Comparison of ENCODE assay signal across 9 mouse cellular contexts in the genomic region with DNA sequence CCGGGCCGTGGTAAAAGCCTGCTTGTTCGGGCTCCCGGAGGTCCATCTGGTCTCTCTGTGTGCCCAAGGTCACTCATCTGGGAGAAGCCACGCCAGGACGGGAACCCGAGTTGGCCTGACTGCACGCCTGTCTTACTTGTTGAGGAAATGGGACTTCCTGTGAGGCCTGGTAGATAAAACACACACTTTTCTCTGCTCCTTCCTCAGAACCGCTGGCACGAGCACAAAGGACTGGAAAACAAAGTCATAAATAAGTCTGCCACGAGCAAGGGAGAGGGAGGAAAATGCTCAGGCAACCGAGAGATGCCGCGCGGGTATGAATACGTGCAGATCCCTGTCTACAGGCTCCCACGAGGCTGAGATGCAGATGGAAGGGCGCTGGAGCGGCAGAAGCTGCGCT.
DNase-seq lines count a peak whose midpoint lies in the region; ATAC-seq and TF ChIP-seq lines count a peak whose summit lies in the region.
"Had no signal": no experiment of that assay in that cellular context is flagged by ENCODE, and none has a peak within 500 bp of the region (broad histone marks: within the 10 kb centered on the region; RNA-seq: fewer than 3 reads in every experiment).

No protein-coding gene starts in this region.

- ATAC-seq in heart, embryonic 12.5 days (ENCODE audit: insufficient number of reproducible peaks, low FRiP score): peak; percentile 39; the same call in 1 of the 2 replicates
- ATAC-seq in kidney, postnatal 0 days (replicated peaks; ENCODE audit: low FRiP score, low read depth): no peak
- peak; percentile 26 for ATAC-seq in megakaryocyte, adult 5-6 weeks (ENCODE audit: poor library complexity, severe bottlenecking)

- no peak overlapping the region for H3K27ac ChIP-seq in heart, embryonic 12.5 days (ENCODE audit: poor library complexity, severe bottlenecking)
- 0 out of 2 replicates have a peak overlapping the region, but pooled peaks have one; percentile 0 for H3K27ac ChIP-seq in kidney, postnatal 0 days
- H3K27ac ChIP-seq: macrophage had no signal

- peaks cover 44% of the 10 kb centered on the region for H3K4me1 ChIP-seq in heart, embryonic 12.5 days (replicated peaks)
- peaks cover 10% of the 10 kb centered on the region; the same call in 1 of the 2 replicates for H3K4me1 ChIP-seq in kidney, postnatal 0 days (replicated peaks; ENCODE audit: insufficient read depth, low read length)

- intact Hi-C loops in left cerebral cortex, postnatal 14 days (cut with DNase I): no loop called here

- TF ChIP-seq CTCF in kidney, postnatal 0 days (IDR thresholded peaks at IDR 0.05; ENCODE audit: low read depth): no peak

- H3K27me3 ChIP-seq in heart, embryonic 12.5 days (replicated peaks): no peaks in the 10 kb centered on the region
- H3K27me3 ChIP-seq in kidney, postnatal 0 days (ENCODE audit: insufficient read depth, low read length): no peaks in the 10 kb centered on the region

- H3K4me2 ChIP-seq in heart, embryonic 12.5 days: no peak overlapping the region
- no peak overlapping the region for H3K4me2 ChIP-seq in kidney, postnatal 0 days (ENCODE audit: low read length)

- DNase-seq in 416B (ENCODE audit: low read depth) (peak; percentile 87), ZHBTc4 (ENCODE audit: low read depth, low spot score) (peak; percentile 42)
- peak; percentile 89 for DNase-seq in kidney, postnatal 0 days (ENCODE audit: low spot score)
- peak; percentile 34 for DNase-seq in yolk sac, embryonic 10.5 days (ENCODE audit: low spot score)
- DNase-seq in cerebellum, postnatal 4 days (ENCODE audit: low spot score in 2 of 2): no peak
- DNase-seq in left cerebral cortex, postnatal 14 days (ENCODE audit: low spot score in 2 of 2): no peak

- no peaks in the 10 kb centered on the region for H3K36me3 ChIP-seq in heart, embryonic 12.5 days
- no peaks in the 10 kb centered on the region for H3K36me3 ChIP-seq in kidney, postnatal 0 days (ENCODE audit: insufficient read depth, low read length)

- H3K9me3 ChIP-seq in heart, embryonic 12.5 days (replicated peaks): no peaks in the 10 kb centered on the region
- no peaks in the 10 kb centered on the region for H3K9me3 ChIP-seq in kidney, postnatal 0 days (replicated peaks; ENCODE audit: low read length)

- 54% methylated on average over 20 of the region's 20 CpGs for WGBS in heart, embryonic 12.5 days
- WGBS in kidney, postnatal 0 days: 14% methylated on average over 20 of the region's 20 CpGs

- H3K4me3 ChIP-seq in heart, embryonic 12.5 days: no peak overlapping the region
- no peak overlapping the region for H3K4me3 ChIP-seq in kidney, postnatal 0 days (replicated peaks; ENCODE audit: low read depth, low read length)

- H3K9ac ChIP-seq in heart, embryonic 12.5 days: no peak overlapping the region
- H3K9ac ChIP-seq in kidney, postnatal 0 days (ENCODE audit: low read depth, low read length): no peak overlapping the region

Comparison
In these comparisons a context has a peak if more than half of its experiments do, and no peak if none do; other contexts are left out.
1. DNase-seq: peak in 416B (single experiment), ZHBTc4 (single experiment), kidney, postnatal 0 days (single experiment) and yolk sac, embryonic 10.5 days (single experiment); none in cerebellum, postnatal 4 days (0 of 2) and left cerebral cortex, postnatal 14 days (0 of 2).